Mouse (Mus musculus) right cerebral cortex, postnatal 25 days (tissue): ENCODE results near the gene Fgfr2.
"Not testable (repeated sequence)": the region's sequence is repeated elsewhere in the genome, so short reads cannot be mapped to it uniquely, and the experiment has no call there.

Experiments used
- DNase-seq: peaks from one replicate; pipeline ENCODE4 v3.0.0; 2022

Gene Fgfr2

GRCm38 (mm10) chr7:132556575-132556974 is 566.6 kb downstream of the Fgfr2 start:
- no peak for DNase-seq

- DNase-seq: no peak
Measured at GRCm38 (mm10) chr7:132555911-132556310, 567.2 kb downstream of the Fgfr2 start.

GRCm38 (mm10) chr7:132554091-132554490 is 569.1 kb downstream of the Fgfr2 start:
- no peak for DNase-seq

DNA sequence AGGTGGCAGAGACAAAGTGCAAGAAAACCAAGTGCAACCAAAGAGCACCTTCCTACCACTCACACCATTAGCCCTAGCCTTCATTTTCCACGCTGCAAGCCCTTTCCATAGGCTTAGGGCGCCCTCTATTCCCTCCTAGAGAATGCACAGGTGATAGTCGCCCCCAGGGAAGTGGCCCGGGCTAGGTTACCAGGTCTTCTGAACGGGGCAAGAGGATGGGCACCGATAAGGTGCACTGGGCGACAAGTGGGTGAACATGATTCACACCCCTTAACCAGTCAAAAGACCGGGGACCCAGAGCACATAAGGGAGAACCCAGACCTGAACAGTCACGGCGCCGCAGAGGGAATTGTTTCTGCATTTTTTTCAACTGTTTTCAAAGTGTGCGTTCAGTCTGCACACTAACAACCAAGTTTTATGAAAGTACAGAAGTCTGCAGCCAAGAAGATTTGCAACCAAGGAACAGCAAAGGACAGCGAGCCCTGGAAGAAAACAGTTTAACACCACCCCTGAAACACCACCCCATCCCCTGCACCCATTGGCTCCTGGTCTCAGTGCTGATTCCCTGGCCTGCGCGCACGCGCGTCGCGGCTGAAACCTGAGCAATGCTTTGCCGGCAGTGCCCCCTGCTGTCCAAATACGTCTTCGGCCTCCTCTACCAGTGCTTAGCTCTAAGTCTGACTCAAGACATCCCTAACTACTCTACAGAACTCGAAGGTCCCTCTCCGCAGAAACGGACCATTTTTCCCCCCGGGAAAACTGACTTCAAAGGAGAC is 571.6 kb downstream of the Fgfr2 start:
- peak; percentile 95 for DNase-seq

GRCm38 (mm10) chr7:132547126-132547525 is 576.0 kb downstream of the Fgfr2 start:
- no peak for DNase-seq

- no peak for DNase-seq
Measured at GRCm38 (mm10) chr7:132542427-132542826, 580.7 kb downstream of the Fgfr2 start.

GRCm38 (mm10) chr7:132541566-132541965 is 581.6 kb downstream of the Fgfr2 start:
- no peak for DNase-seq

DNA sequence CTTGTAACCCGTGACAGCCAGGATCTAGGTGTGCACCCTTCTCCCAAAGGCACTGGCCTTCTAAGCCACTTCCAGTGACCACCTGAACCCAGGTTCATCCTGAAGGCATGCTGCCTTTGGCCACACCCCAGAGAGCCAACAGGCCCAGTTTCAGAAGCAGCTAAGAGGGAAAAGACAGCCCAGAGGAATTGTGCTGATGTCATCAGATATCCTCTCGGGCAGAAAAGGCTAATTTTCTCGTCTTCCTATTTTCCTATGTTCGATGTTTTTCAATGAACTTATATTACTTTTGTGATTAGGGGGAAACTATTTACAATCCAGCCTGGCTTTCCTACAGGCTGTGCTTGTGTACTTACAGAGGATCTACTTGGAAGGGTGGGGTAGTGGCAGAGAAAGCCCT is 582.6 kb downstream of the Fgfr2 start:
- no peak for DNase-seq

DNA sequence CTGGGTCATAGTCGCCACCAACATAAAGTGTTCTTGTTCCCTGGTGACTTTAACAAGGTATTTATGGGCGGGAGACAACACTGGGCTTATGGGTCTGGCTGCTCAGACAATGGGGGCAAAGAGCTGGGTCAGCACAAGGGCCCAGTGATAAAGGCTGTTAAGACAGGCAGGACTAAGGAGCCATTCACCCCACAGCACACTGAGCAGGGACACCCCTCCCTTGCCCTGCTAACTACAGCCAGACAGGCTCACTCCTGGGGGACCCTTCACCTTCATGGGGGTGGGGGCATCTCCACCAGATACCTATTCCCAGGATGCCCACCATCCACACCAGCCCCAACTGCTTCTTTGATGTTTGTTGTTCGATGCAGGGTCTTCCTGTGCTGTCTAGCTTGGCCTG is 593.9 kb downstream of the Fgfr2 start:
- DNase-seq: no peak

DNA sequence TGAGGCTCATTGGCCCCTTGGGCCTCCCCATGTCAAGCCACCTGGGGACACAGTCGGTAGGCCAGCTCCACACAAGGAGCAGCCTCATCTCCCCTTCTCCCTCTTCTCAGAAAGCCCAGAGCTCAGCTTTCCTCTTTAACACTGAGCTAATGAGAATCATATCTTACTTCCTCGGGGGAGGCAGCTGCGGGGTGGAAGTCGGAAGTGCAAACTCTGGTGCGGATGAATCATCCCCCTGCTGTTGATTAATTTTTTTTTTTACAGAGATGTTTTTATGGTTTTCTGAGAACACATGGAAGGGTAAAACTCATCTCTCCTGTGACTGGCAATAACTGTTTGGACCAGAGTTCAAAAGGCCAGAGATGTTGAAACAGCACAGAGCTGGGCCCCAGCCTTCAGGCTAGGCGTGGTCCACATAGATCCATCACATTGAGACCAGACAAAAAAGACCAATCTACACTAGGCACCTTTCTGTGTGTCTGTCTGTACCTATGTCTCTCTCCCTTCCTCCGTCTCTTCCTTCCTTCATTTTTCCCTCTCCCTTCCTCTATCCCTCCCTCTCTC is 609.6 kb downstream of the Fgfr2 start:
- no peak for DNase-seq

- DNase-seq: no peak
Measured at GRCm38 (mm10) chr7:132509110-132509509, 614.0 kb downstream of the Fgfr2 start.

GRCm38 (mm10) chr7:132507361-132507760 is 615.8 kb downstream of the Fgfr2 start:
- DNase-seq: no peak

- DNase-seq: no peak
Measured at GRCm38 (mm10) chr7:132506226-132506625, 616.9 kb downstream of the Fgfr2 start.

- DNase-seq: not testable (repeated sequence)
Measured at GRCm38 (mm10) chr7:132502445-132502844, 620.7 kb downstream of the Fgfr2 start.

GRCm38 (mm10) chr7:132497142-132497541 is 626.0 kb downstream of the Fgfr2 start:
- DNase-seq: no peak

DNA sequence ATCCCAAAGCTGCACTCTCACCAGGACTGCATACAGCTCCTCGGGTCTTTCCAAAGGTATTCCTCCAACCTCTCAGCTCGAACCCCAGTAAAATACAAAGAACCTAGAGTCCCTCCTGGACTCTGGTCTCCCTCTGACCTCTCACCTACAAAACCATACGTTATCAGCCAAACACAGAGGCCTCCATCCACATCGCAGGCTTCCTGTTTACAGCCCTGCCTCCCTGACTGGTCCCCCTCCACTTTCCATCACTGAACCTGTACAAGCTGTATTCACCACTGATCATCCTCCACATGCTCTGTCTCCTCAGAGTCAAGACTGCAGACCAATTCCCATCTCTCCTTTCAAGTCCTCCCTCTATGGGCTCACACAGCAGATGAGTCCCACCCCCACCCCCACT is 628.9 kb downstream of the Fgfr2 start:
- no peak for DNase-seq

DNA sequence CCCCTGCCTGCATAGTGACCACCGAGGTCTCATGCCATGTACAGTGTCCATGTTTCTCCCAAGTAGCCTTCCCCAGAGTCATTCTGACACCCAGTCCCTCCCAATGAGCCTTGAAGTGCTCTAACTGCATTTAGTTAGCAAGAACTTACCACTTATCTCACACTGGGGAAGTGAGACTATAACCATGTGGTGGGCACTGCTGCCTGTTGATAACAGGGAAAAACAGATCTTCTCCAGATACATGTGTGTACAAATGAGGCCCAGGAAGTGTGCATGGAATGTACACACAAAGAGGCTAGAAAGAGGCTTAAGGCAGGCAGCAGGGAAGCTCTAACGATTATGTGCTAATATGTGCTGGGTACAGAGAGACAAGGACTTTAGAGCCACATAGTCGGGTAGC is 629.5 kb downstream of the Fgfr2 start:
- no peak for DNase-seq

GRCm38 (mm10) chr7:132491902-132492301 is 631.2 kb downstream of the Fgfr2 start:
- no peak for DNase-seq

DNA sequence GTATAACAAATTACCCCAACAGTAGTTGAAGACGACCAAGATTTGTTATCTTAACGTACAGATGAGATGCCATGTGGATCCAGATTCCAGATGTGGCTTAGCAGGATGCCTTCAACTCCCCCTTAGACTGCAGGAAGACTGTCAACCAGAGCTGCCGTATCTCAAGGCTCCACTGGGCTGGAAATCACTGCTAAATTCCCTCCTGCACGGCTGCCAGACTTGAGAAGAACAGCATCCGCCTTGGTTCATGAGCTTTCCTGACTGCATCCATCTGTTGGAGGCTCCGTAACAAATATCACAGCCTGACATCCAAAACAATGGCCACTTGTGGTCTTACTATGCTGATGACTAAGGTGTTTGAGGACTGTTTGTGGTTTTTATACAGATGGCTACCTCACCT is 635.8 kb downstream of the Fgfr2 start:
- DNase-seq: no peak

- no peak for DNase-seq
Measured at GRCm38 (mm10) chr7:132486403-132487178, 636.6 kb downstream of the Fgfr2 start.

DNA sequence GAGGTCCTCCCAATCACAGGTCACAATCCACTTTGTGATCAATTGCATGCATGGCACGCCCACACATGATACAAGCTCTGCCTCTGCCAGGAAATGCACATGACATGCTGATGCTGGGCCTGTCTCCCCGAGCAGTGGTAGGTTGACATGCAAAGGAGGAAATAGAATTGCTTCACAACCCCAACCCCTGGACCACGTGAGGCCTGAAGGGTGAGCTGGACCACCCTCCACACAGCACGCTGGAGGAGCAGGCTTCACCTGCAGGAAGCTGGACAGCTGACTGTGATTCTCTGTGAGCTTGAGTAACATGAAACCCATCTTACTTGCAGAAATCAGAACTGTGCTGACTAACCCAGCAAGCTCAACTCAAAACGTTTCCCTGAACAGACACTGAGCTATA is 638.7 kb downstream of the Fgfr2 start:
- no peak for DNase-seq

DNA sequence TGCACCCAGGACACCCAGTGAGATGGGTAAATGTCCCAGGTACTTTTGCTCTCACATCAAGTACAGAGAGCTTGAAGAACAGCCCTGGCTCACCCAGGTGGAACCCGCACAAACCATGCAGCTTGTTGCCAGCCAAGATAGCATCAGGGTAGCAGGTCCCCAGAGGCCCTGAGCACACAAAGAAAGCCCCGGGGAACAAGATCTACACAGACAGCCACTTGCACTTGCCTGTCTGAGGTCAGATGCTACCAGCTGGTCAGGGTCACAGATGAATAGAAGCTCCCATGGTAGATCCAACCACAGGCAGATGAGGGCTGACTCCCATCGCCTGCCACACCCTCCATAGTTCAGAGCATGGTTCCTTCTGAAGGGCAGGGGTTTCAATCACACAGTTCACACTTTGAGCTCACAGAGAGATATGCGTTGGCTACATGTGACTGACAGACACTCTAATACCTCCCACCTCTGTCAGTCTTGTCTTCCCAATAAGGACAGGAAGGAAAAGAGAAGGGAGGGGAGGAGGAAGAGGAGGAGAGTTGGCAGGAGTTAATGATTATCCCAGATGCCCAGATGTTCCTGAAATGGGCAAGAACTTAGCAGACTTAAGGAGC is 642.3 kb downstream of the Fgfr2 start:
- DNase-seq: no peak

DNA sequence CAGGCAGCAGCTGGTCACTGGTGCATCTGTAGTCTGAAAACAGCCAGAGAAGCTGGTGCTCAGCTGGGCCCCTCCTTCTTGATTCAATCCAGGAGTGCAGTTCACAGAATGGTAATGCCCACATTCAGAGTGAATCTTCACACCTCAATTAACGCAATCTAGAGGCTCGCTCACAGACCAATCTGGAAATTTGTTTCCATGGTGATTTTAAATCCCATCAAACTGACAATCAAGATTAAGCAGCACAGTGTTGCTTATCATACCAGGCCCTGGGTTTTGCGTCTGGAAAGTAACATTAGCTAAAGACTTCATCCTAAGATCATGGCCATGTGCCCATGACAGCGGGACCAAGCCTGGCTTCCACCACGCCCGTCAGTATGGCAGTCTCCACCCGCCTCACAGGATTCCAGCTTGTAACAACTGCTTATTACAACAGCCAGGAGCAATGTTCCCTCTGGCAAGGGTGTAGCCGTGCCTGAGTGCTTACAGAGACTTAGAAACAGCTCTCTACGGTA is 644.8 kb downstream of the Fgfr2 start:
- DNase-seq: no peak
